Mouse (Mus musculus) limb, embryonic 14.5 days (tissue): ENCODE measurements at regions not wholly inside any gene's neighbourhood (a gene's known extent, or its start where the extent isn't known, plus 50 kb on each side); places are given as distances from the start of the nearest gene placed in this dataset.

Experiments used
- ATAC-seq: fragments of 200-750 bp; cut with Nextera tagmentation; 2 replicates; pipeline ENCODE4 v1.8.0; 2017; ENCODE audit warnings: low read depth, moderate number of reproducible peaks, moderate TSS enrichment; ENCODE audit not compliant: low FRiP score
- DNase-seq: peaks from one replicate; pipeline ENCODE4 v3.0.0-alpha.2; 2015; ENCODE audit warnings: low spot score
- H3K27ac ChIP-seq: fragments of 300-500 bp; sonication (generic); replicated peaks from 2 replicates; pipeline ENCODE4 v1.5.1; 2014; ENCODE audit warnings: low read depth, mild to moderate bottlenecking, low read length, moderate library complexity, mixed read lengths
- H3K27me3 ChIP-seq: fragments of 300-500 bp; sonication (generic); 2 replicates; pipeline ENCODE4 v1.6.1; 2014; ENCODE audit warnings: low read length, mixed read lengths; ENCODE audit not compliant: control insufficient read depth, insufficient read depth
- H3K36me3 ChIP-seq: fragments of 300-500 bp; sonication (generic); 2 replicates; pipeline ENCODE4 v1.6.1; 2014; ENCODE audit warnings: mild to moderate bottlenecking, low read length, moderate library complexity, mixed read lengths; ENCODE audit not compliant: control insufficient read depth, insufficient read depth
- H3K4me1 ChIP-seq: fragments of 300-500 bp; sonication (generic); 2 replicates; pipeline ENCODE4 v1.6.1; 2014; ENCODE audit warnings: antibody characterized with exemption, low read length, mixed read lengths; ENCODE audit not compliant: control insufficient read depth, insufficient read depth
- H3K4me2 ChIP-seq: fragments of 300-500 bp; sonication (generic); replicated peaks from 2 replicates; pipeline ENCODE4 v1.6.1; 2014; ENCODE audit warnings: low read depth, mild to moderate bottlenecking, low read length, moderate library complexity; ENCODE audit not compliant: severe bottlenecking
- H3K4me3 ChIP-seq: fragments of 300-500 bp; sonication (generic); replicated peaks from 2 replicates; pipeline ENCODE4 v1.5.1; 2014; ENCODE audit warnings: low read length
- H3K9ac ChIP-seq: fragments of 300-500 bp; sonication (generic); 2 replicates; pipeline ENCODE4 v1.6.1; 2014; ENCODE audit warnings: mild to moderate bottlenecking, low read depth, low read length, moderate library complexity; ENCODE audit not compliant: severe bottlenecking
- H3K9me3 ChIP-seq: fragments of 300-500 bp; sonication (generic); 2 replicates; pipeline ENCODE4 v1.6.1; 2016; ENCODE audit warnings: low read length; ENCODE audit not compliant: control insufficient read depth
- POLR2A ChIP-seq: fragments of 200-500 bp; IDR thresholded peaks from 2 replicates; pipeline ENCODE4 v1.8.0; 2012; ENCODE audit warnings: inconsistent platforms, mild to moderate bottlenecking, moderate library complexity, borderline replicate concordance; ENCODE audit not compliant: insufficient read depth, insufficient read length; ENCODE audit errors: extremely low read depth
- WGBS: fragments of 180-500 bp; shearing (Covaris S2); extraction: QIAGEN DNeasy Blood & Tissue Kit; methylation state at CpG from one replicate; pipeline ENCODE4 v1.1.7; 2014; 5-methylcytosine and 5-hydroxymethylcytosine counted together

DNA sequence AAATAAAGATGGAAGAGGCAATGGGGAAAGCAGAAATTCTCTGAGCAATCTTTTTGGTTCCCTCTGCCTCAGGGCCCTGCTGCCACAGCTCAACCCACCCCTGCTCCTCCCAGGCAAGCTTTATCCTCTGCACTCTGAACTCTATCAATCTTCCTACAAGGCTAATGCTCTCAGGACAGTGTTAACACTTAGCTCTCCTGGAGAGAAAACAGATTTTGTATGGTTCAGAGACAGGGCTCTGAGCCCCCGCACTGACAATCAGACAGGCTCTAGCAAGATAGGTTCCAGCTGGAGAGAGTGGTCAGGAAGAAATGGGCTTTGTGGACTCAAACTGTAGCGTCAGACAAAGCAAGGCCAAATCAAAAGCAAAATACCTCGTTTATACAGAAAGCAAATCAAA is 383.5 kb upstream of the Tnp1 start:
- no peak for TF ChIP-seq POLR2A
- H3K27me3 ChIP-seq, result no peaks in the 10 kb centered on the region
- 41% methylated on average over 3 of the region's 3 CpGs for WGBS
- no peak overlapping the region for H3K9ac ChIP-seq
- H3K4me2 ChIP-seq, result no peak overlapping the region
- H3K4me1 ChIP-seq, result peaks cover 17% of the 10 kb centered on the region
- H3K27ac ChIP-seq, result no peak overlapping the region
- no peak overlapping the region for H3K4me3 ChIP-seq
- ATAC-seq (no peak), DNase-seq (no peak)
- H3K36me3 ChIP-seq, result no peaks in the 10 kb centered on the region
- H3K9me3 ChIP-seq, result no peaks in the 10 kb centered on the region

DNA sequence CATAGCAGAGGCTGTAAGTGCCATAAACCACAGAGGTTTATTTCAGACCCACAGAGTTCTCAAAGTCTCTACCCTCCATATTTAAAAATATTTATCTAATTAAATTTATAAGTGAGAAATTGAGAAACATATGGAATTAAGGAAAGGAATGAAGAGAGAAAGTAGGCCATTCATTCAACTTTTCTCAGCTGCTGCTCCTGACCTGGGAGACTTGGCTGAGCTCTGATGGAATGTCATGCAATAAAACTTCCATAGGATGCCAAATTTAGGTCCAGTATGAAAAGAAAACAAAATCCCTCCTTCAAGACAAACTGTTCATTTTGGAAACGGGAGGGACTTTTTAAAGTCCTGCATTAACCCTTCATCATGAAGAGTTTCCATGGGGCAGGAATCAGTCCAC is 379.3 kb upstream of the Tnp1 start:
- Histone ChIP-seq H3K27me3 (no peaks in the 10 kb centered on the region), H3K4me3 (no peak overlapping the region), H3K27ac (peak overlapping the region; percentile 44), H3K4me2 (no peak overlapping the region), H3K9me3 (no peaks in the 10 kb centered on the region), H3K4me1 (peaks cover 24% of the 10 kb centered on the region), H3K36me3 (no peaks in the 10 kb centered on the region), H3K9ac (no peak overlapping the region)
- no peak for TF ChIP-seq POLR2A
- 0 out of 2 replicates have a peak, but pooled peaks have one; percentile 29 for ATAC-seq
- 28% methylated on average over 1 of the region's 1 CpGs for WGBS
- DNase-seq, result peak; percentile 57

DNA sequence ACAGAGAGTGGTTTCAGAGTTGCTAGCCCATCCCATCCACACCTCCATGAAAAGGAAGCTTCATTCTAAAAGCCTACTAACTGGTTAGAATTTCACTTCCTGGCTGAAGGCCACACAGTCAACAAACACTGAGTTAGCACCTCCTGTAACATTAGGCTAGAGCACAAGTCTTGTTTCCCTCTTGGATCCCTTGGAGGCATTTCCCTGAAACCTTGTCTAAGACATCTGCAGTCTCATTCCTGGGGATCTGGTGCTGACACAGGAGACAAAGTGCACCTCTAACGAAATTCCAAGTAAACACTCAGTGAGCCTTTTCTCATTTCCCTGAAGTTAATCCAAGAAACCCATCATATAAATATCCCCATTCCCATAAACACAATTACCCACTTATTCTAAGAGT is 378.8 kb upstream of the Tnp1 start:
- ATAC-seq, result no peak; the same call in 1 of the 2 replicates
- peak; percentile 63 for DNase-seq
- H3K9me3 ChIP-seq, result no peaks in the 10 kb centered on the region
- H3K4me2 ChIP-seq, result no peak overlapping the region
- no peaks in the 10 kb centered on the region for H3K36me3 ChIP-seq
- 0 out of 2 replicates have a peak overlapping the region, but pooled peaks have one; percentile 33 for H3K27ac ChIP-seq
- no peak overlapping the region for H3K9ac ChIP-seq
- no peak for TF ChIP-seq POLR2A
- 22% methylated on average over 1 of the region's 1 CpGs for WGBS
- no peaks in the 10 kb centered on the region for H3K27me3 ChIP-seq
- H3K4me1 ChIP-seq, result peaks cover 24% of the 10 kb centered on the region
- no peak overlapping the region for H3K4me3 ChIP-seq

DNA sequence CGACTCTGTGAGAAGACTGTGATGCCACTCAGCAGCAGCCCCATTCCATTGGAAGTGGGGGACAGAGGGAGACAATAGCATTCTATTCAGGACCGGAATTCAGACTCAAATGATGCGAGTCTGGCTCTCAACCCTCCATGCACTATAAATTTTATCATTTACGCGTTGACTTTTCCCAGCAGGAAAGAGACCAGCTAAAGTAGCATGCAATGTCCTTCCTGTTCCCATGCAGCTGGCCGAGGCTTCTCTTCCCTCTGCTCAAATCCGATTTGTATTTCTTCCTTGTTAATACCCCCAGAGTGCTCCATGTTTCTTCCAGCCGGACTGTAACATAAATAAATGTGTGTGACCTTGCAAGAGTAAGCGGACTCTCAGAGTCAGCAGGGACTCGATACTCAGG is 376.4 kb upstream of the Tnp1 start:
- ATAC-seq, result no peak
- Histone ChIP-seq H3K27me3 (no peaks in the 10 kb centered on the region), H3K9ac (no peak overlapping the region), H3K4me3 (no peak overlapping the region), H3K4me2 (no peak overlapping the region), H3K36me3 (no peaks in the 10 kb centered on the region), H3K27ac (no peak overlapping the region), H3K4me1 (peaks cover 22% of the 10 kb centered on the region), H3K9me3 (no peaks in the 10 kb centered on the region)
- no peak for DNase-seq
- 48% methylated on average over 10 of the region's 10 CpGs for WGBS
- no peak for TF ChIP-seq POLR2A

DNA sequence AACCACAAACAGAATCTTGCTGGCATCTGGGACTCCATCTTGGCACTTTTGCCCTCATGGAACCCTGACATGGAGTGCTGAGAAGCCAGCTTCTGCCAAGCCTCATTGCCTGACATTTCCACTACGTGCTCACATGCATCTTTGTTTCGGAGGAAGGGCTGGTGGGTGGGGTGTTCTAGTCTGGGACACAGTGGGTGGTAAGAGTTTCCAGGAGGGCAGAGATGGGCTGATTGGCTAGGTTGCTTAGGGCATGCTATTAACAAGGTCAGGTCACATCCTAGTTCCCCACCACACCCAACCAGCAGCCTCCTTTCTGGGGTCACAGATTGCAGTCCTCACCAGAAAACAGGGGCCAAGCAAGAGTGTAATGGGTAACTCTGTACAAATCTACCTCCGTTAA is 374.3 kb upstream of the Tnp1 start:
- DNase-seq (no peak), ATAC-seq (no peak)
- no peak for TF ChIP-seq POLR2A
- Histone ChIP-seq H3K4me3 (no peak overlapping the region), H3K4me2 (no peak overlapping the region), H3K9ac (no peak overlapping the region), H3K27ac (no peak overlapping the region), H3K4me1 (peaks cover 16% of the 10 kb centered on the region), H3K9me3 (no peaks in the 10 kb centered on the region), H3K27me3 (no peaks in the 10 kb centered on the region), H3K36me3 (no peaks in the 10 kb centered on the region)
- 80% methylated on average over 3 of the region's 3 CpGs for WGBS

DNA sequence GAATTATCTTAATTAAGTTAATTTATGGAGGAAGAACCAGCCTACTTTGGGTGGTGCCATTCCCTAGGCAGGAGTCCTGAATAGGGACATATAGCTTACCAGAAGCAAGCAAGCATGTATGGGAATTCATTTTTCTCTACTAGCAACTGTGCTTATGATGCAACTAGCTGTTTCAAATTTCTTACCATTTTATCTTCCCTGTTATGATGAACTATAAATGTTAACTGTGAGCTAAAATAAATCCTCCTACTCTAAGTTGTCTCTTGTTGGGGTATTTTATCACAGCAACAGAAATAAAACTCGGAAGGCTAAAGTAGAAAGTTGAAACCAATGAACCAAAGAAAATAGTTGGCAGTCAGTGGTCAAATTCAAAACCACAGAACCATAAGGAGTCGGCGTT is 373.5 kb upstream of the Tnp1 start:
- Histone ChIP-seq H3K9ac (no peak overlapping the region), H3K36me3 (no peaks in the 10 kb centered on the region), H3K4me2 (no peak overlapping the region), H3K4me1 (peaks cover 8% of the 10 kb centered on the region), H3K4me3 (no peak overlapping the region), H3K27me3 (no peaks in the 10 kb centered on the region), H3K27ac (no peak overlapping the region), H3K9me3 (no peaks in the 10 kb centered on the region)
- no peak for TF ChIP-seq POLR2A
- 79% methylated on average over 3 of the region's 3 CpGs for WGBS
- DNase-seq (no peak), ATAC-seq (no peak)
